Mouse (Mus musculus): ENCODE data around the gene Ddc. TPM values are rescaled to one million over a fixed set of nuclear protein-coding genes. Genes with fewer than 3 reads are reported as not detected.

Ddc gene
- polyA plus RNA-seq, 1 experiment from 2014 or later: 9.7 TPM

- no peaks in the 10 kb centered on the region for H3K27me3 ChIP-seq
- H3K36me3 ChIP-seq: peaks cover 69% of the 10 kb centered on the region
- H3K9me3 ChIP-seq (replicated peaks): no peaks in the 10 kb centered on the region
- H3K4me1 ChIP-seq (replicated peaks): peaks cover 7% of the 10 kb centered on the region
- DNase-seq: no peak
- no peak overlapping the region for H3K4me2 ChIP-seq
- H3K9ac ChIP-seq: no peak overlapping the region
- 78% methylated on average over 8 of the region's 8 CpGs for WGBS (ENCODE audit: insufficient replicate concordance)
- no peak overlapping the region for H3K27ac ChIP-seq
- no peak for ATAC-seq (ENCODE audit: low read depth)
- H3K4me3 ChIP-seq (replicated peaks): no peak overlapping the region
Observed at GRCm38 (mm10) chr11:11934808-11935207, 36.9 kb upstream of the Ddc start.

- H3K36me3 ChIP-seq: peaks cover 53% of the 10 kb centered on the region
- no peak overlapping the region for H3K4me2 ChIP-seq
- 68% methylated on average over 11 of the region's 11 CpGs for WGBS (ENCODE audit: insufficient replicate concordance)
- ATAC-seq (ENCODE audit: low read depth) (peak; percentile 13; the same call in 1 of the 2 replicates), DNase-seq (no peak)
- H3K4me1 ChIP-seq (replicated peaks): 0 out of 2 replicates have a peak, but pooled peaks cover 8% of the 10 kb centered on the region
- no peak overlapping the region for H3K27ac ChIP-seq
- H3K9ac ChIP-seq: no peak overlapping the region
- no peaks in the 10 kb centered on the region for H3K27me3 ChIP-seq
- no peak overlapping the region for H3K4me3 ChIP-seq (replicated peaks)
- no peaks in the 10 kb centered on the region for H3K9me3 ChIP-seq (replicated peaks)
Observed at GRCm38 (mm10) chr11:11932102-11932789, 34.3 kb upstream of the Ddc start.

GRCm38 (mm10) chr11:11931688-11932087 is 33.7 kb upstream of the Ddc start:
- DNase-seq (no peak), ATAC-seq (ENCODE audit: low read depth) (no peak)
- 74% methylated on average over 5 of the region's 5 CpGs for WGBS (ENCODE audit: insufficient replicate concordance)
- Histone ChIP-seq H3K9me3 (replicated peaks) (no peaks in the 10 kb centered on the region), H3K27ac (no peak overlapping the region), H3K27me3 (no peaks in the 10 kb centered on the region), H3K9ac (no peak overlapping the region), H3K4me3 (replicated peaks) (no peak overlapping the region), H3K36me3 (peaks cover 47% of the 10 kb centered on the region), H3K4me2 (no peak overlapping the region), H3K4me1 (replicated peaks) (0 out of 2 replicates have a peak, but pooled peaks cover 8% of the 10 kb centered on the region)

- peaks cover 36% of the 10 kb centered on the region for H3K36me3 ChIP-seq
- no peak for ATAC-seq (ENCODE audit: low read depth)
Observed at GRCm38 (mm10) chr11:11930527-11930926, 32.6 kb upstream of the Ddc start.

GRCm38 (mm10) chr11:11929059-11929458 is 31.1 kb upstream of the Ddc start:
- Histone ChIP-seq H3K27me3 (no peaks in the 10 kb centered on the region), H3K9me3 (replicated peaks) (no peaks in the 10 kb centered on the region), H3K4me1 (replicated peaks) (peaks cover 10% of the 10 kb centered on the region), H3K4me3 (replicated peaks) (no peak overlapping the region), H3K4me2 (no peak overlapping the region), H3K9ac (no peak overlapping the region), H3K27ac (no peak overlapping the region), H3K36me3 (peaks cover 25% of the 10 kb centered on the region)
- WGBS (ENCODE audit: insufficient replicate concordance): 68% methylated on average over 3 of the region's 3 CpGs
- DNase-seq: no peak
- no peak for ATAC-seq (ENCODE audit: low read depth)

More at GRCm38 (mm10) chr11:11930527-11930926, 32.6 kb upstream of the Ddc start:
- Histone ChIP-seq H3K4me1 (replicated peaks) (0 out of 2 replicates have a peak, but pooled peaks cover 8% of the 10 kb centered on the region), H3K27me3 (no peaks in the 10 kb centered on the region), H3K4me3 (replicated peaks) (no peak overlapping the region), H3K9ac (no peak overlapping the region), H3K4me2 (no peak overlapping the region), H3K27ac (no peak overlapping the region), H3K9me3 (replicated peaks) (no peaks in the 10 kb centered on the region)
- no peak for DNase-seq
- WGBS (ENCODE audit: insufficient replicate concordance): 82% methylated on average over 11 of the region's 11 CpGs

GRCm38 (mm10) chr11:11928586-11928985 is 30.6 kb upstream of the Ddc start:
- ATAC-seq (ENCODE audit: low read depth) (peak; percentile 48), DNase-seq (no peak)
- no peak overlapping the region for H3K4me2 ChIP-seq
- no peaks in the 10 kb centered on the region for H3K9me3 ChIP-seq (replicated peaks)
- WGBS (ENCODE audit: insufficient replicate concordance): 67% methylated on average over 2 of the region's 2 CpGs
- H3K4me3 ChIP-seq (replicated peaks): no peak overlapping the region
- H3K4me1 ChIP-seq (replicated peaks): peaks cover 15% of the 10 kb centered on the region
- peaks cover 20% of the 10 kb centered on the region for H3K36me3 ChIP-seq
- H3K27me3 ChIP-seq: no peaks in the 10 kb centered on the region
- no peak overlapping the region for H3K9ac ChIP-seq
- H3K27ac ChIP-seq: no peak overlapping the region

- ATAC-seq (ENCODE audit: low read depth) (no peak), DNase-seq (no peak)
- H3K27me3 ChIP-seq: no peaks in the 10 kb centered on the region
- no peak overlapping the region for H3K9ac ChIP-seq
- peaks cover 29% of the 10 kb centered on the region for H3K4me1 ChIP-seq (replicated peaks)
- 61% methylated on average over 3 of the region's 3 CpGs for WGBS (ENCODE audit: insufficient replicate concordance)
- H3K27ac ChIP-seq: no peak overlapping the region
- H3K4me2 ChIP-seq: no peak overlapping the region
- no peak overlapping the region for H3K4me3 ChIP-seq (replicated peaks)
- H3K9me3 ChIP-seq (replicated peaks): no peaks in the 10 kb centered on the region
- no peaks in the 10 kb centered on the region for H3K36me3 ChIP-seq
Observed at GRCm38 (mm10) chr11:11923900-11924299, 26.0 kb upstream of the Ddc start.

- no peaks in the 10 kb centered on the region for H3K9me3 ChIP-seq (replicated peaks)
- H3K27ac ChIP-seq: no peak overlapping the region
- ATAC-seq (ENCODE audit: low read depth) (peak; percentile 91), DNase-seq (peak; percentile 33)
- peak overlapping the region; percentile 23 for H3K4me2 ChIP-seq
- H3K9ac ChIP-seq: no peak overlapping the region
- WGBS (ENCODE audit: insufficient replicate concordance): 56% methylated on average over 3 of the region's 3 CpGs
- no peak overlapping the region for H3K4me3 ChIP-seq (replicated peaks)
- H3K4me1 ChIP-seq (replicated peaks): peaks cover 25% of the 10 kb centered on the region
- H3K36me3 ChIP-seq: no peaks in the 10 kb centered on the region
- no peaks in the 10 kb centered on the region for H3K27me3 ChIP-seq
Observed at GRCm38 (mm10) chr11:11923345-11923744, 25.4 kb upstream of the Ddc start.

GRCm38 (mm10) chr11:11922106-11922505 is 24.2 kb upstream of the Ddc start:
- Histone ChIP-seq H3K9ac (no peak overlapping the region), H3K27ac (no peak overlapping the region), H3K4me3 (replicated peaks) (no peak overlapping the region), H3K27me3 (no peaks in the 10 kb centered on the region), H3K36me3 (no peaks in the 10 kb centered on the region), H3K4me2 (no peak overlapping the region), H3K9me3 (replicated peaks) (no peaks in the 10 kb centered on the region), H3K4me1 (replicated peaks) (peaks cover 25% of the 10 kb centered on the region)
- 78% methylated on average over 2 of the region's 2 CpGs for WGBS (ENCODE audit: insufficient replicate concordance)
- DNase-seq (no peak), ATAC-seq (ENCODE audit: low read depth) (no peak)

- WGBS (ENCODE audit: insufficient replicate concordance): 42% methylated on average over 7 of the region's 7 CpGs
- H3K4me2 ChIP-seq: no peak overlapping the region
- H3K27me3 ChIP-seq: no peaks in the 10 kb centered on the region
- no peaks in the 10 kb centered on the region for H3K36me3 ChIP-seq
- no peak overlapping the region for H3K4me3 ChIP-seq (replicated peaks)
- H3K4me1 ChIP-seq (replicated peaks): no peaks in the 10 kb centered on the region
- no peaks in the 10 kb centered on the region for H3K9me3 ChIP-seq (replicated peaks)
- DNase-seq (no peak), ATAC-seq (ENCODE audit: low read depth) (no peak)
- H3K27ac ChIP-seq: no peak overlapping the region
- H3K9ac ChIP-seq: no peak overlapping the region
Observed at GRCm38 (mm10) chr11:11907703-11908413, 9.9 kb upstream of the Ddc start.

GRCm38 (mm10) chr11:11905518-11905917 is 7.6 kb upstream of the Ddc start:
- no peaks in the 10 kb centered on the region for H3K36me3 ChIP-seq
- no peak overlapping the region for H3K4me3 ChIP-seq (replicated peaks)
- H3K4me2 ChIP-seq: no peak overlapping the region
- no peak for DNase-seq
- no peak overlapping the region for H3K9ac ChIP-seq
- no peaks in the 10 kb centered on the region for H3K9me3 ChIP-seq (replicated peaks)
- no peaks in the 10 kb centered on the region for H3K27me3 ChIP-seq
- H3K27ac ChIP-seq: no peak overlapping the region
- peaks cover 9% of the 10 kb centered on the region for H3K4me1 ChIP-seq (replicated peaks)
- ATAC-seq (ENCODE audit: low read depth): no peak

- peaks cover 9% of the 10 kb centered on the region for H3K4me1 ChIP-seq (replicated peaks)
- DNase-seq: no peak
- no peaks in the 10 kb centered on the region for H3K9me3 ChIP-seq (replicated peaks)
- no peak overlapping the region for H3K27ac ChIP-seq
- no peak overlapping the region for H3K9ac ChIP-seq
- H3K27me3 ChIP-seq: no peaks in the 10 kb centered on the region
- 60% methylated on average over 5 of the region's 5 CpGs for WGBS (ENCODE audit: insufficient replicate concordance)
- no peak for ATAC-seq (ENCODE audit: low read depth)
- H3K36me3 ChIP-seq: no peaks in the 10 kb centered on the region
- no peak overlapping the region for H3K4me2 ChIP-seq
- no peak overlapping the region for H3K4me3 ChIP-seq (replicated peaks)
Observed at GRCm38 (mm10) chr11:11904995-11905394, 7.1 kb upstream of the Ddc start.
